Comparison of ENCODE assay signal across 1 mouse cellular context in the genomic region with DNA sequence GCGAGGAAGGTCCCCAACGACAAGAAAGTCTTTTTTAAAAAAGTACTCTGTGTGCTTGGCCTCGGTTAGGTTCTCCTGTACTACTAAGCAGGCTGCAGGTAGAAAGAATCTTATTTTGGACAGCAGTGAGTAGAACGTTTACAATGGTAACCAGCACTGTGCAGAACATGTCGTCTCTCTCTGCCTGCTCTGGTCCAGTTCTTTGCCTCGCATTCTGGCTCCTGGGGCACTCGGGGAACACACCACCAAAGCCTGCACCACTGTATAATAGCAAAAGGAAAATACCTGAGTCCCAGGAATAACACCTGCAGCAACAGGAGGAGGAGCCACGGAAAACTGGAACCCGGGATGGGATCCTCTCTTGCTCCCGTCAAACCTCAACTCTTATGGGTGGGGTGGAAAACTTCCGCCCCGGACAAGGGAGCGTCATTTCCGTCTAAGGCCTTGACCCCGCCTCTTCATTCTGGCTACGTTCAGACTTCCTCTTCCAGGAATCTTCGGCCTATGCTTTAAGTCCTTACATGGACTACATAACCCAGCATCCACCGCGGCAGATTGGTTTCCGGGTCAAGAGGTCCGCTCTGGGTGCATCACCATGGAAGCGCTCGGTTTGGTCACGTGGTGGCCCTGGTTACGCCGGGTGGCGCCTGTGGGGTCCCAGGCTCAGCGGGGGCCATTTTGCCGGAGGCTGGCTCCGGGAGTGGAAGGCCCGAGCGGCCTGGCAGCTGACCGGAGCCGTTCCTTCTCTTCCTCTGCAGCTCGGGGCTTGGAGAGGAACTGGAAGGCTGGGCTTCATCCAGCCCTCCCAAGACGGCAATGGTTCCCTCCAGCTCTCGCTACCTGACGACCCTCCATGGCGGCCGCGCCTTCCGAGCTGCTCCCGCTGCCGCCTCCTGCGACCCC.
TF ChIP-seq lines count a peak whose summit lies in the region.

A gene (minus strand): TSS at position 411 of the 903 bp plus-strand sequence.
A gene (plus strand): TSS at position 681 of the 903 bp plus-strand sequence.

TF ChIP-seq in CH12.LX, 34 proteins besides CTCF, POLR2A, EP300 and RAD21 (continued from another document):
- TF ChIP-seq HCFC1 (IDR thresholded peaks at IDR 0.05; ENCODE audit: low read depth, low read length) (peak; percentile 98), UBTF (IDR thresholded peaks at IDR 0.05; ENCODE audit: low read depth, low read length) (no peak; the same call in 1 of the 2 replicates), IRF4 (IDR thresholded peaks at IDR 0.05; ENCODE audit: low read depth, low read length) (peak; percentile 85), MEF2A (IDR thresholded peaks at IDR 0.05; ENCODE audit: borderline replicate concordance, low read depth, low read length) (peak; percentile 83; the same call in 1 of the 2 replicates), MXI1 (IDR thresholded peaks at IDR 0.05; ENCODE audit: low read depth, low read length) (peak; percentile 99), JUND (conservative IDR thresholded peaks at IDR 0.05; ENCODE audit: low read depth, low read length) (0 out of 2 replicates have a peak, but pooled peaks have one; percentile 18), MAFK (IDR thresholded peaks at IDR 0.05; ENCODE audit: insufficient replicate concordance, low read length) (no peak), CHD1 (IDR thresholded peaks at IDR 0.05; ENCODE audit: low read depth, low read length) (no peak), MYC (IDR thresholded peaks at IDR 0.05; ENCODE audit: low read depth, low read length) (peak; percentile 78), NELFE (IDR thresholded peaks at IDR 0.05; ENCODE audit: low read depth, low read length) (peak; percentile 99), MAZ (IDR thresholded peaks at IDR 0.05; ENCODE audit: low read depth, low read length) (peak; percentile 92; the same call in 1 of the 2 replicates), BHLHE40 (IDR thresholded peaks at IDR 0.05; ENCODE audit: low read depth, low read length) (peak; percentile 93), MAX (IDR thresholded peaks at IDR 0.05; ENCODE audit: low read length) (peak; percentile 99), ZKSCAN1 (IDR thresholded peaks at IDR 0.05; ENCODE audit: borderline replicate concordance, low read depth, low read length) (no peak), SMC3 (IDR thresholded peaks at IDR 0.05; ENCODE audit: low read depth, low read length) (no peak), USF1 (IDR thresholded peaks at IDR 0.05; ENCODE audit: low read depth, low read length) (peak; percentile 100), ZNF384 (IDR thresholded peaks at IDR 0.05; ENCODE audit: low read depth, low read length) (no peak), KAT2A (IDR thresholded peaks at IDR 0.05; ENCODE audit: insufficient replicate concordance, low read length) (peak; percentile 100), PAX5 (IDR thresholded peaks at IDR 0.05; ENCODE audit: low read length) (no peak), ZC3H11A (IDR thresholded peaks at IDR 0.05; ENCODE audit: low read depth, low read length) (no peak), TBP (conservative IDR thresholded peaks at IDR 0.05; ENCODE audit: low read depth, low read length) (peak; percentile 87), USF2 (conservative IDR thresholded peaks at IDR 0.05; ENCODE audit: low read depth, low read length) (peak; percentile 98), POLR2AphosphoS2 (IDR thresholded peaks at IDR 0.05; ENCODE audit: low read depth, low read length) (peak; percentile 98), RCOR1 (conservative IDR thresholded peaks at IDR 0.05; ENCODE audit: low read depth, low read length) (peak; percentile 68; the same call in 1 of the 2 replicates), E2F4 (IDR thresholded peaks at IDR 0.05; ENCODE audit: insufficient replicate concordance, low read depth, low read length) (no peak; the same call in 1 of the 2 replicates), ZMIZ1 (IDR thresholded peaks at IDR 0.05; ENCODE audit: low read depth, low read length) (peak; percentile 97), TCF12 (IDR thresholded peaks at IDR 0.05; ENCODE audit: low read depth, low read length) (peak; percentile 94), GABPA (IDR thresholded peaks at IDR 0.05; ENCODE audit: insufficient replicate concordance, low read depth, low read length) (peak; percentile 97; the same call in 1 of the 2 replicates), NRF1 (IDR thresholded peaks at IDR 0.05; ENCODE audit: low read depth, low read length) (peak; percentile 70)
TF ChIP-seq in CH12.LX: peak in this region for 24.
